Mouse (Mus musculus): ENCODE data around the gene Ripor3.

The Ripor3 gene

DNA sequence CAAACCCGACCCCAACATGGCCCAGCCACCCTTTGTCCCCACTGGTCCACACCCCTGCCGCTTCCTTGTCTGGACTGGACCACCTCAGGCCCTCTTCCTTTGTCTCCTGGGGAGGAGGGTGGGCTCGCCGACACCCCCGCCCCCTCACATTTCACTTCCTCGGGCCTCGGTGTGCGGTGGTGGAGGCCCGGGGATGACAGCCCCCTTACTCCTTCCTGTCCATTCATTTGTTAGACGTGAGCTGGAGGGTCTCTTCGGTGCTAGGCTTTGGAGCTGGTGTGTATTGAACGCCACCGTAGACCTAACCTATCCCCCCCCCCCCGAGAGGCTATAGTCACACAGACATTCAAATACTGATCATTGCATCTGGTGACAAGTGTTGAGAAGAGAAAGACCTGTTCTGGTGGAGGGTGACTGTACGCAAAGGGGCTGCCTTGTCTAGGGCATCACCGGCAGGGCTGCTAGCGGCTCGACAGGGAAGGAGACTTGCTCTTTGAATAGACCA lies 77.6 kb downstream of the Ripor3 start:
- DNase-seq (ENCODE audit: low spot score in 2 of 2): no peak

DNA sequence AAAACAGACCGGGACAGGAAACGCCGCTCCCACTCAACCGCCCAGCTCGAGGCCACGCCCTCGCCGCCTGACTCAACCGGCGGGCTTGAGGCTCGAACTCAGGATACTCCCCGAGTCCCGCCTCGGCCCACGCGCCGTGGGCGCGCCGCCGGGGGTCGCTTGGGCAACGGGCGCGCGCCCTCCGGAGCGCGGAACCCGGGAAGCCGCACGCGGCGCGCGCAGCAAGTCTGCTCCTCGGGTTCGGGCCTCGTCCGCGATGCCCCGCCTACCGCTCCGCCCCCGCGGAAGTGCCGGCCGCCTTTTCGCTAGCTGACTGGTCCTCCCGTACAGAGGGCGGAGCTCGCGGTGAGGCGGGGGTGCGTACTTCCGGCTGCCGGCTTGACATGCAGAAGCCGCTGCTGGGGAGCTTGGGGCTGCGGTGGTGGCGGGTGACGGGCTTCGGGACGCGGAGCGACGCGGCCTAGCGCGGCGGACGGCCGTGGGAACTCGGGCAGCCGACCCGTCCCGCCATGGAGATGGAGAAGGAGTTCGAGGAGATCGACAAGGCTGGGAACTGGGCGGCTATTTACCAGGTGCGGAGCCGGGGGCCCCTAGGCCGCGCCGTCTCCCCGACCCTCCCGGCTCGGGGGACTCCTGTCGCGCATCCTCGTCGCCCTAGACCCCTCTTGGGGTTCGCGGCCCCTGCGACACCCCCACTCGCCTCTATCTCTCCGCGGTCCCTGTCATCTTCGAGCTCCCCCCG lies 78.3 kb downstream of the Ripor3 start, which contains the start of gene Ptpn1:
Gene Ptpn1 (plus strand): TSS at position 73 of the 742 bp plus-strand sequence.
- DNase-seq (ENCODE audit: low spot score in 2 of 2): peak; percentile 97 to 98

DNA sequence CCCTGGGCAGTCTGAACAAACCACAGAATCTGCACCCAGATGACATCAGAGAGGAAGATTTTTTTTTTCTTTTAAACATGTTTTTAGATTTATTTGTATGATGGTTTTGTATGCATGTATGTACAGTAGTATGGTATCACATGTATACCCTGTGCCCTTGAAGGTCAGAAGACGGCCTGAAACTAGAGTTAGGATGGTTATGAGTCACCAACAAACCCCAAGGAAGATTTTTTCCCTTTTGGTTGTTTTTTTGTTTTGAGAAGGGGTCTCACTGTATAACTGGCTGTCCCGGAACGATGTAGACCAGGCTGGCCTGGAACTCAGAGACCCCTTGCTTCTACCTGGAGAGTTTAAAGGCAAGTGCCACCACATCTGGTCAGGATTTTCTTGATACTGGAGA lies 79.4 kb downstream of the Ripor3 start:
- DNase-seq (ENCODE audit: low spot score in 2 of 2): no peak

Data from heart, adult 9 months (tissue).